Mouse (Mus musculus) kidney, postnatal 25 days (tissue): Measurements from ENCODE around the gene Homer3.

ENCODE experiments used
- DNase-seq, 2 experiments: peaks; one replicate each; pipeline ENCODE4 v3.0.0; 2021; ENCODE audit warnings: mixed read lengths in 2 of 2

Gene Homer3

DNA sequence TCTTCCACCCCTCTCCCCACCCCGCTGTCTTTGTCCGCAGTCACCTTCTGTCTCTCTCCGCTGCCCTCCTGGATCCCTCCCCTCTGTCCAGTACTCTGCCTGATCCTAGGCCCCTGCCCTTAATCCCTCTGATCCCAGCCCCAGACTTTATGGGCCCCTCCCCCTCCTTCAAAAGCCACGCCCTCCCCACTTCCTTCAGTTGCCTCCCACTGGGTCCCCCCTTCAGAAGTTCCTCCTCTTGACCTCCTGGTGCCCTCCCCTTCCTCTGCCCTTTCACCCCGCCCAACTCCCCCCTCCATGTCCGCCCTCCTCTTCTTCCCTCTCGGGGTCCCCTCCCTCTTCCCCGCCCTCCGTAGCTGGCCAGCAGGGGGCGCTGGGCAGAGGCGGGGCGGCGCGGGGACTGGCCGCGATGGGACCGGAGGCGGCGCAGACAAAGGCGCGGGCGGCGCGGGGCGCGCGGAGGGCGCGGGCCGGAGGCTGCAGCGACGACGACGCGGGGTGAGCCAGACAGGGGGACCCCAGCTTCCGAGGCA, at the start of gene Homer3:
Gene Homer3, plus strand, starts transcription at position 225 of the 533 bp plus-strand sequence.
- DNase-seq, result peak; percentile 93 to 96

- DNase-seq, result no peak
Measured at GRCm38 (mm10) chr8:70233606-70234005, 49.0 kb upstream of the Homer3 start.

GRCm38 (mm10) chr8:70234080-70234780, 48.4 kb upstream of the Homer3 start, which contains the start of the genes Sugp2 and Armc6:
TSS of gene Sugp2 (plus strand) at chr8:70234226.
TSS of gene Armc6 (minus strand) at chr8:70234466.
- DNase-seq, result peak; percentile 95 to 97

GRCm38 (mm10) chr8:70234781-70235128, 47.9 kb upstream of the Homer3 start:
- no peak for DNase-seq

GRCm38 (mm10) chr8:70237842-70238241, 44.8 kb upstream of the Homer3 start:
- no peak for DNase-seq

GRCm38 (mm10) chr8:70240642-70241041, 42.0 kb upstream of the Homer3 start:
- peak in 1 of 2 experiments; percentile 30 for DNase-seq

- DNase-seq, result no peak
Measured at GRCm38 (mm10) chr8:70246622-70247021, 36.0 kb upstream of the Homer3 start.

DNA sequence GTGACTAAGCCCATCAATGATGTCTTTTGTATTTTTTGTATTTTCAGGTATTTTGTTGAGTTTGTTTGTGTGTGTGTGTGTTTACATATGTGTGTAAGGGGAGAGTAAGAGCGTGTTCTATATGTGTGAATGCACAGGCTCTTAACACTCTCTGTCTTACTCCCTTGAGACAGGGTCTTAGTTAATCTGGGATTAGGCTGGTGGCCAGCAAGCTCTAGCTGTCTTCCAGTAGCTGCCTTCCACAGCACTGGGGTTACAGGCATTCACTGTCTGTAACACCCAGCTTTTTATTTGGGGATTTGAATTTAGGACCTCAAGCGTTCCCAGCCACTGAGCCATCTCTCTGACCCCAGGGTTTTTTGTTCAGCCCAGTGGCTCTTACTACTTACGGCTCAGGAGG, 34.8 kb upstream of the Homer3 start:
- DNase-seq, result no peak

- no peak for DNase-seq
Measured at GRCm38 (mm10) chr8:70254628-70255027, 28.0 kb upstream of the Homer3 start.

GRCm38 (mm10) chr8:70257456-70257855, 25.2 kb upstream of the Homer3 start:
- no peak for DNase-seq

DNA sequence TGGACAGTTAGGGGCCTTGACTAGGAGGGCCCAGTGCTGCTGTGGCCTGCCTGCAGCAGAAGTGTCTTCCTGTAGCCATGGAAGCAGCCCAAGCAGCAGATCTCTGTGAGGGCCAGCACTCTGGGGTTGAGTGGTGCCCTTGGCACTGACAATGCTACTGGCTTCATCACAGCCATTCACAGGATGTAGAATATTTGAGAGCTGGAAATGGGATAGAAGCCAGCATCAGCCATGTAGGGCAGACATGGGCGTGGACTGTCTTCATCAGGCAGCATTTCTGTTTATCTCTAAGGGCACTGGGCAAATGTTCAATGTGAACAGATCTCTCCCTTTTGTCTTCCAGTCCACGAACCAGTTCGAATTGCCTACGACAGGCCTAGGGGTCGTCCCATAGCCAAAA, 24.0 kb upstream of the Homer3 start:
- no peak for DNase-seq

- DNase-seq, result no peak
Measured at GRCm38 (mm10) chr8:70259043-70259442, 23.6 kb upstream of the Homer3 start.

DNA sequence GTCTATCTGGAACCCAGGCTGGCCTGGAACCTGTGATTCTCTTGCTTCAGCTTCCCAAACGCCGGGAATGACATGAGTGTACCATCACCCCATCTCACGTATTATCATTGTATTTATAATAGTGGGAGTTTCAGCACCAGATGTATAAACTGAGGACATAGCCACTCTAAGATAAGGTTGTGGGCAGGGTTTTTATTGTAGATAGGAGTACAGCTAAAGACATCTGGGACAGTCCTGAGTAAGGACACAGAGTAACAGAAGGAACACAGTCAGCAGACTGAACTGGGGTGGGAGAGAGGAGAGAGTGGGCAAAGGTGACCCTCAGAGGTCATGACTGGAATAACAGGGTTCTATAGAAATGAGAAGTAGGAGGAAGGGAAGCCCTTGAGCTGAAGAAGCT, 15.0 kb upstream of the Homer3 start:
- no peak for DNase-seq

DNA sequence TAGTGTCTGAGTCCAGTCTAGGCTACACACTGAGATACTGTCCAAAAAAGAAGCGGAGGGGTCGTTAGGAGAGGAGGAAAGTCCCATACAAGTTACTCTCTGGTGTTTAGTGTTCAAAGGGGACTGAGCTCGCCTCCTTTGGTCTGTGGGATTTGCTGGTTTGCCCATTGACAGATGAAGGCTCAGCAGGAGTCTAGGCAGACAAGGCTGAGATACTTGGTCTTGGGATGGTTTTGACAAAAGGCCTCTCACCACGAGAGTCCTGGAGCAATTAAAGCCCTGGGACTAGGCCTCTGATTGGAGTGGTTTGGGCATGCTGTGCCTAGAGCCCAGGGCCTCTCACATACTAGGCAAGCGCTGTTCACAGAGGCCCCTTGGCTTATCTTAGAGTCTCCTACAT, 14.3 kb upstream of the Homer3 start:
- no peak for DNase-seq

DNA sequence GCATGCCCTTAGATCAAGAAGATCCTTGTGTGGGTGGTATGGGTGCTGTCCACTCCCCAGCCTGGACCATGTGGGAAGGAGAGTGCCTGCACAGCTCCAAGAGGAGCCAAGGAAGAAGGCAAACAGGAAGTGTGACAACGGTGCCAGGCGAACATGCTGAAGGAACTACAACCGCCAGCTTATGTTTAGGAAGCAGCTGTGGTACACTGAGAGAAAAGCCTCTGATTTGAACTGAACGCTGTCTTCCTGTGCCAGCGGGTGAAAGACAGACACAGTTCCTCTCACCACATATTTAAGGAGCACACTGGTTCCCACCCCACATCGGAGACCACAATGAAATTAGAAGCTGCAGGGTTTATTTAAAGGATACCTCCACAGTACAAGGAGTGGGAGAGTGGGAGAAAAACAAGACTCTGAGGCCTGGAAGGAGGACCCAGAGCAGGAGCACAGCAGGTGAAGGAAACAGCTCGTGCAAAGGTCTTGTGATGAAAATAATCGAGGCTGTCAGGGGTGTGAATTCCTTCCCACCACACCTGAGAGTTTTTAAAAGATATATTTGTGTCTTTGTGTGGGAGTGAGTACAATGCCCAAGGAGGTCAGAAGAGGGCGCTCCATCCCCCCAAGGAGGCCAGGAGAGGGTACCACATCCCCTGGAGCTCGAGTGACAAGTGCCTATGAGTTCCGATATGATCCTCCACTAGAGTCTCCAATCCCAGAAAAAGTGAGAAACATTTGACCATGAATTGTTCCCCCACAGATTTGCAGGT, 13.6 kb upstream of the Homer3 start:
- peak in 1 of 2 experiments; percentile 39 for DNase-seq

- peak; percentile 16 to 59 for DNase-seq
Measured at GRCm38 (mm10) chr8:70272949-70273348, 9.7 kb upstream of the Homer3 start.

GRCm38 (mm10) chr8:70274350-70274749, 8.3 kb upstream of the Homer3 start:
- DNase-seq, result no peak

- peak; percentile 43 to 75 for DNase-seq
Measured at GRCm38 (mm10) chr8:70276476-70276875, 6.2 kb upstream of the Homer3 start.

DNA sequence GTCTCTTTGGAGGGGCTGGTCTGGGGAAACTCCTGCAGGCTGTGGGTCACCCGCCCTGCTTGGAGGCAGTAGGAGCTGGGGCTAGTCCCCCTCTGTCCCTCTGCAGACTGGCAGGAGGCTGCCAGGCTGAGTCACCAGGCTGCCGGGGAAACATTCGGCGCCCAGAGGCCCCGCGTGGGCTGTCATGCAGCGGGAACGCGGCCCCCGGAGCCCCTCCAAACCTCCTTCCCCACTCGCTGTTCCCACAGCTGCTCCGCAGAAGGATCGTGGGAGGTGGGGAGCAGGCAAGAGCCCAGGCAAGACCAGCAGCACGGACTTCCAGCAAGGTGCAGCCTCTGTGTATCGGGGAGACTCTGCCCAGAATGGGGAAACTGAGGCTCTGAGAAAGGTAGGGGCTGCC, 4.5 kb upstream of the Homer3 start:
- no peak for DNase-seq

GRCm38 (mm10) chr8:70279266-70279665, 3.4 kb upstream of the Homer3 start:
- DNase-seq, result no peak

DNA sequence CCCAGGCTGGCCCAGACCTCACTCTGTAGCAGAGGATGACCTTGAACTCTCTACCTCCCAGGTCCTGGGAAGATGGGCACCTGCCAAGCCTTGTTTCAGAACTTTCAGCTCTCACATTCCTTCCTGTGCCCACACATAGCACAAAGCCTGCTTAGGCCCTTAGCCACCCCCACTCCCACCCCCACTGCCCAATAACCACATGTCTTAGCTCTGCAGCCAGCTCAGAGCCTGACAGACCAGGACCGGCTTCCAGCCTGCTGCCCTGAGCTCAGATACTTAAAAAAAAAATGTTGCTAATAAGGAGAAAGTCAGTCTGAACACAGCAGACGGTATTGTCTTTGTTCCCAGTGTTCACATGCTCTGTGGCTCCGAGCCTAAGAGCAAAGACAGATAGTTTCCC, 1.6 kb upstream of the Homer3 start:
- DNase-seq, result no peak

DNA sequence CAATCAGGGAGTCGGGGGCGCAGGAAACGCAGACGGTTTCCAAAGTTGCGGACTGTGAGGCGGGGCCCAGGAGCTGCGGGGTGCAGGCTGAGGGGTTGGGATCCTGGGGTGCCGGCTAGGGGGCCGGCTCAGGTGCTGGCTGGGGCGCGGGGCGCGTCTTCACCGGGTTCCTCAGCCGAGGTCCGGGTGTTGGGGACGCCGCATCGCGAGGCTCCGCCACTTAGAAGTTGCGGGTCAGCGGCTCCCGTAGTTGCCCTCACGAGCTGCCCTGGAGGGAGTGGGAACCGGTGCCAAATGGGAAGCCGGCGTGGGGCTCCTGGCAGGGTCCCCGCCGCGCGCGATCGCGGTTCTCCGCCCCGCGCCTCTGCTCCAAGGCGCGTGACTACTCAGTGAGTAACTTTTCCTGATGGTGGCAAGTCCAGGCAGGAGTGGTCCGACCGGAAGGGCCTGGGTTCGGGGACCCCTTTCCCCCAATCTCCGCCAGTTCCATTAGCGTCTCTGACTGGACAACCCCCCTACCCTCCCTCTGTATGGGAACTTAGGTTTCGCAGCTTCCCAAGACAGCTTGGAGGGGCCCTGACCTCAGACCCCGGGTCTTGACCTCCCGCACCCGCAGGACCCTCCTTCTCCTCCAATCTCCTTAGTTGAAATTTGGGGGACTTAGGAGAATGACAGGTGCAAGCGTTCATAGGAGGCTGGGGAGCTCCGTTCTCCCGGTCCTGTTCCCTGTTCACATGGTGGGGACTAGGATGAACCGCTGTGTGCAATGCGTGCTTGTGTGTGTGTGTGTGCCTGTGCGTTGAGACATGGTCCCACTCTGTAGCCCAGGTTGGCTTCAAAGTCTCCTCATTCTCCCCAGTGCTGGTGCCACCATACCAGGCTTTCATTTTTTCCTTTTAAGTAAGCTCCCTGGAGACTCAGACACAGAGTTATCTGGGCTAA, 780 bp downstream of the Homer3 start:
- DNase-seq, result peak; percentile 27 to 64

DNA sequence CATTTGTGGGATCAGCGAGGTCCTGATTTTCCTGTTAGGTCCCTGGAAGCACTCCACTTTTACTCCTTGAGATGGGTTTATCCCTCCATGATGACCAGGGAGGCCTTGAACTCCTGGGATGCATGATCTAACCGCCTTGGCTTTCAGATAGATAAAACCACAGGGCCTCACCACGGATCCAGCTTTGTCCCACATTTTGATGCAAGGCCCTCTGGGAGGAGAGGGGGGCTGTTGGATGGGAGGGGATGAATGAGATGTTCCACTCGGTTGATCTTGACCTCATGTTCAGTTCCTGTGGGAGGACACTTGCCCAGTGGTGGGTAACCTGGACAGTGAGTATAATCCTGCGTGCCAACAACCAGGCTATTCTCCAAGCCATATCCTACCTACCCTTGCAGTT, 1.8 kb downstream of the Homer3 start:
- no peak for DNase-seq
